Mouse (Mus musculus): ENCODE measurements at regions not wholly inside any gene's neighbourhood (a gene's known extent, or its start where the extent isn't known, plus 50 kb on each side); places are given as distances from the start of the nearest gene placed in this dataset.
"Not testable (repeated sequence)": the region's sequence is repeated elsewhere in the genome, so short reads cannot be mapped to it uniquely, and the experiment has no call there.

GRCm38 (mm10) chr10:6590211-6590610 is 168.1 kb upstream of the Oprm1 start:
- H3K79me2 ChIP-seq (ENCODE audit: control insufficient read depth, insufficient read depth, low read length, poor library complexity), result no peaks in the 10 kb centered on the region
- DNase-seq (ENCODE audit: low read depth, low spot score), result no peak
- H3K27ac ChIP-seq (ENCODE audit: control insufficient read depth, low read depth, low read length), result no peak overlapping the region
- H3K9ac ChIP-seq (ENCODE audit: control insufficient read depth, low read depth, low read length, poor library complexity, severe bottlenecking), result no peak overlapping the region
- H3K4me1 ChIP-seq (ENCODE audit: control insufficient read depth in 1 of 2, insufficient read depth in 2 of 2, low read length in 2 of 2), result no peaks in the 10 kb centered on the region
- H3K36me3 ChIP-seq (ENCODE audit: control insufficient read depth in 1 of 2, insufficient read depth in 2 of 2, low read length in 2 of 2), result no peaks in the 10 kb centered on the region
- no peak overlapping the region for H3K4me3 ChIP-seq (ENCODE audit: control insufficient read depth in 1 of 2, insufficient read depth in 1 of 2, low read depth in 2 of 2, low read length in 2 of 2)
- H3K9me3 ChIP-seq (replicated peaks; ENCODE audit: insufficient read depth, low read length), result no peaks in the 10 kb centered on the region
- no peaks in the 10 kb centered on the region for H3K27me3 ChIP-seq (ENCODE audit: control insufficient read depth in 1 of 2, insufficient read depth in 2 of 2, low read length in 2 of 2)
- TF ChIP-seq E2F4 (IDR thresholded peaks at IDR 0.05; ENCODE audit: borderline replicate concordance, low read depth, low read length) (no peak), GABPA (IDR thresholded peaks at IDR 0.05; ENCODE audit: low read depth, low read length) (no peak), MAFK (IDR thresholded peaks at IDR 0.05; ENCODE audit: borderline replicate concordance, low read depth, low read length) (no peak), HCFC1 (IDR thresholded peaks at IDR 0.05; ENCODE audit: low read depth, low read length) (no peak), KAT2A (conservative IDR thresholded peaks at IDR 0.05; ENCODE audit: low read depth, low read length) (no peak), RAD21 (IDR thresholded peaks at IDR 0.05; ENCODE audit: low read depth, low read length) (no peak), POLR2AphosphoS5 (IDR thresholded peaks at IDR 0.05; ENCODE audit: borderline replicate concordance, low read depth, low read length) (no peak), JUND (IDR thresholded peaks at IDR 0.05; ENCODE audit: low read depth, low read length) (no peak), POLR2AphosphoS2 (IDR thresholded peaks at IDR 0.05; ENCODE audit: low read length) (no peak), CTCF (IDR thresholded peaks at IDR 0.05 in 2 of 3, conservative IDR thresholded peaks at IDR 0.05 in 1 of 3; ENCODE audit: control insufficient read depth in 1 of 3, insufficient read depth in 1 of 3, low read depth in 2 of 3, low read length in 3 of 3, poor library complexity in 1 of 3, severe bottlenecking in 1 of 3) (no peak), UBTF (IDR thresholded peaks at IDR 0.05; ENCODE audit: borderline replicate concordance, insufficient read depth, low read depth, low read length) (no peak)

- no peaks in the 10 kb centered on the region for H3K27me3 ChIP-seq (ENCODE audit: control insufficient read depth in 1 of 2, insufficient read depth in 2 of 2, low read length in 2 of 2)
- TF ChIP-seq ZMIZ1 (IDR thresholded peaks at IDR 0.05; ENCODE audit: low read depth, low read length), result no peak
- TF ChIP-seq POLR2AphosphoS5 (IDR thresholded peaks at IDR 0.05; ENCODE audit: borderline replicate concordance, low read depth, low read length), result no peak
- TF ChIP-seq MAFK (IDR thresholded peaks at IDR 0.05; ENCODE audit: borderline replicate concordance, low read depth, low read length), result no peak
- no peak for TF ChIP-seq ELF1 (IDR thresholded peaks at IDR 0.05; ENCODE audit: low read depth, low read length)
- no peak for TF ChIP-seq ZKSCAN1 (IDR thresholded peaks at IDR 0.05; ENCODE audit: low read depth, low read length)
- no peak for TF ChIP-seq ZNF384 (IDR thresholded peaks at IDR 0.05; ENCODE audit: low read depth, low read length)
- no peak for TF ChIP-seq POLR2A (IDR thresholded peaks at IDR 0.05; ENCODE audit: control insufficient read depth in 1 of 2, insufficient read depth in 1 of 2, low read depth in 1 of 2, low read length in 2 of 2, poor library complexity in 1 of 2)
- TF ChIP-seq GABPA (IDR thresholded peaks at IDR 0.05; ENCODE audit: low read depth, low read length), result no peak
- no peak for TF ChIP-seq ETS1 (IDR thresholded peaks at IDR 0.05; ENCODE audit: low read depth, low read length)
- TF ChIP-seq GATA1 (IDR thresholded peaks at IDR 0.05; ENCODE audit: low read depth, low read length), result no peak
- TF ChIP-seq SIN3A (IDR thresholded peaks at IDR 0.05; ENCODE audit: low read length), result no peak
- no peaks in the 10 kb centered on the region for H3K79me2 ChIP-seq (ENCODE audit: control insufficient read depth, insufficient read depth, low read length, poor library complexity)
- no peaks in the 10 kb centered on the region for H3K36me3 ChIP-seq (ENCODE audit: control insufficient read depth in 1 of 2, insufficient read depth in 2 of 2, low read length in 2 of 2)
- no peak for DNase-seq (ENCODE audit: low read depth, low spot score)
- no peaks in the 10 kb centered on the region for H3K9me3 ChIP-seq (replicated peaks; ENCODE audit: insufficient read depth, low read length)
- H3K4me3 ChIP-seq (ENCODE audit: control insufficient read depth in 1 of 2, insufficient read depth in 1 of 2, low read depth in 2 of 2, low read length in 2 of 2), result no peak overlapping the region
- H3K4me1 ChIP-seq (ENCODE audit: control insufficient read depth in 1 of 2, insufficient read depth in 2 of 2, low read length in 2 of 2), result no peaks in the 10 kb centered on the region
- no peak overlapping the region for H3K27ac ChIP-seq (ENCODE audit: control insufficient read depth, low read depth, low read length)
- no peak overlapping the region for H3K9ac ChIP-seq (ENCODE audit: control insufficient read depth, low read depth, low read length, poor library complexity, severe bottlenecking)
These were observed 161.1 kb upstream of the Oprm1 start for GRCm38 (mm10) chr10:6597256-6597655.

DNA sequence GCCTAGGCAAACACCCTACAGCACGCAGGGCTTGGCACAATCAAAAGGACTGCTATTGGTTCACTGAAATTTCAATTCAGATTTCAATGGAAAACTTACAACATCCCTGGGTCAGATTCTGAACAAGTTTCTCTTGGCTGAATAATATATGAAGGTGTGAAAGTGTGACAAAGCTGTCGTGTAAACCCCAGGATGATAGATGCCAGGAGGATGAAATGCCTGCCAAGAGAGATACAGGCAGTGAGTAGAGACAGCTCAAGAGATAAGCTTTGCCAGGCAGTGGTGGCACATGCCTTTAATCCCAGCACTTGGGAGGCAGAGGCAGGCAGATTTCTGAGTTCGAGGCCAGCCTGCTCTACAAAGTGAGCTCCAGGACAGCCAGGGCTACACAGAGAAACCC is 159.7 kb upstream of the Oprm1 start:
- not testable (repeated sequence) for H3K79me2 ChIP-seq (ENCODE audit: control insufficient read depth, insufficient read depth, low read length, poor library complexity); DNase-seq (ENCODE audit: low read depth, low spot score); H3K27ac ChIP-seq (ENCODE audit: control insufficient read depth, low read depth, low read length); H3K4me1 ChIP-seq (ENCODE audit: control insufficient read depth in 1 of 2, insufficient read depth in 2 of 2, low read length in 2 of 2); H3K36me3 ChIP-seq (ENCODE audit: control insufficient read depth in 1 of 2, insufficient read depth in 2 of 2, low read length in 2 of 2); H3K9ac ChIP-seq (ENCODE audit: control insufficient read depth, low read depth, low read length, poor library complexity, severe bottlenecking); H3K9me3 ChIP-seq (replicated peaks; ENCODE audit: insufficient read depth, low read length); H3K27me3 ChIP-seq (ENCODE audit: control insufficient read depth in 1 of 2, insufficient read depth in 2 of 2, low read length in 2 of 2); H3K4me3 ChIP-seq (ENCODE audit: control insufficient read depth in 1 of 2, insufficient read depth in 1 of 2, low read depth in 2 of 2, low read length in 2 of 2)

All from MEL (cell line).